ENCODE assay signal across 12 mouse cellular contexts in genomic region chr15:59794871-59795270, GRCm38 (mm10).
"Had no signal": no experiment of that assay in that cellular context is flagged by ENCODE, and none has a peak within 500 bp of the region (broad histone marks: within the 10 kb centered on the region; RNA-seq: fewer than 3 reads in every experiment).

No protein-coding gene starts in this region.

- H3K4me2 ChIP-seq: limb, embryonic 12.5 days; liver, embryonic 13.5 days; lung, embryonic 15.5 days; midbrain, embryonic 13.5 days; neural tube, embryonic 12.5 days had no signal

- H3K4me1 ChIP-seq: liver, embryonic 13.5 days; lung, embryonic 15.5 days; midbrain, embryonic 13.5 days; neural tube, embryonic 12.5 days had no signal

- H3K4me3 ChIP-seq: limb, embryonic 12.5 days; liver, embryonic 13.5 days; lung, embryonic 15.5 days; midbrain, embryonic 13.5 days; neural tube, embryonic 12.5 days had no signal

- H3K27ac ChIP-seq: limb, embryonic 12.5 days; liver, embryonic 13.5 days; lung, embryonic 15.5 days; midbrain, embryonic 13.5 days; neural tube, embryonic 12.5 days had no signal

- H3K27me3 ChIP-seq: limb, embryonic 12.5 days; liver, embryonic 13.5 days; lung, embryonic 15.5 days; midbrain, embryonic 13.5 days; neural tube, embryonic 12.5 days had no signal

- DNase-seq: kidney, adult 8-10 months; kidney, postnatal 25 days; liver; liver, embryonic 13.5 days; liver, postnatal 0 days; lung, postnatal 14 days; right cerebral cortex, postnatal 4 days had no signal

- ATAC-seq: intestine, postnatal 0 days; midbrain, embryonic 13.5 days had no signal

- H3K36me3 ChIP-seq: limb, embryonic 12.5 days; liver, embryonic 13.5 days; lung, embryonic 15.5 days; midbrain, embryonic 13.5 days; neural tube, embryonic 12.5 days had no signal

- H3K9me3 ChIP-seq: limb, embryonic 12.5 days; liver, embryonic 13.5 days; lung, embryonic 15.5 days; midbrain, embryonic 13.5 days; neural tube, embryonic 12.5 days had no signal

- H3K9ac ChIP-seq: limb, embryonic 12.5 days; liver, embryonic 13.5 days; liver, postnatal 0 days; lung, embryonic 15.5 days; midbrain, embryonic 13.5 days; neural tube, embryonic 12.5 days had no signal
